Mouse (Mus musculus) hindbrain, embryonic 16.5 days (tissue): ENCODE data around the gene Dgkq. TPM values are rescaled to one million over a fixed set of nuclear protein-coding genes. Genes with fewer than 3 reads are reported as not detected.
A peak's percentile ranks its signal among the peaks of the same experiment; 100 is the strongest.

Source experiments
- ATAC-seq: fragments of 200-750 bp; cut with Nextera tagmentation; 2 replicates; pipeline ENCODE4 v1.8.0; 2017; ENCODE audit warnings: moderate TSS enrichment, moderate library complexity
- H3K27ac ChIP-seq: fragments of 300-500 bp; sonication (generic); 2 replicates; pipeline ENCODE4 v1.5.1; 2014; ENCODE audit warnings: low read depth, mild to moderate bottlenecking, control low read depth, low read length, moderate library complexity
- H3K27me3 ChIP-seq: fragments of 300-500 bp; sonication (generic); replicated peaks from 2 replicates; pipeline ENCODE4 v1.6.1; 2014; ENCODE audit warnings: low read length; ENCODE audit not compliant: control insufficient read depth, insufficient read depth
- H3K36me3 ChIP-seq: fragments of 300-500 bp; sonication (generic); 2 replicates; pipeline ENCODE4 v1.6.1; 2014; ENCODE audit warnings: mild to moderate bottlenecking, low read length, moderate library complexity, mixed read lengths; ENCODE audit not compliant: control insufficient read depth, insufficient read depth
- H3K4me1 ChIP-seq: fragments of 300-500 bp; sonication (generic); 2 replicates; pipeline ENCODE4 v1.6.1; 2014; ENCODE audit warnings: low read depth, low read length; ENCODE audit not compliant: control insufficient read depth, insufficient read depth
- H3K4me2 ChIP-seq: fragments of 300-500 bp; sonication (generic); 2 replicates; pipeline ENCODE4 v1.6.1; 2014; ENCODE audit warnings: mild to moderate bottlenecking, low read length, control low read depth, moderate library complexity
- H3K4me3 ChIP-seq: fragments of 300-500 bp; sonication (generic); 2 replicates; pipeline ENCODE4 v1.5.1; 2014; ENCODE audit warnings: mild to moderate bottlenecking, low read length, control low read depth, moderate library complexity
- H3K9ac ChIP-seq: fragments of 300-500 bp; sonication (generic); 2 replicates; pipeline ENCODE4 v1.6.1; 2014; ENCODE audit warnings: low read depth, mild to moderate bottlenecking, control low read depth, low read length, moderate library complexity
- H3K9me3 ChIP-seq: fragments of 300-500 bp; sonication (generic); 2 replicates; pipeline ENCODE4 v1.6.1; 2014; ENCODE audit warnings: mild to moderate bottlenecking, low read length, moderate library complexity; ENCODE audit not compliant: control insufficient read depth
- WGBS: fragments of 180-500 bp; shearing (Covaris S2); extraction: QIAGEN DNeasy Blood & Tissue Kit; methylation state at CpG from one replicate; pipeline ENCODE4 v1.1.7; 2014; 5-methylcytosine and 5-hydroxymethylcytosine counted together
- polyA plus RNA-seq: library from polyadenylated mRNA; unstranded; fragments of >200 nt; fragmentation: Nextera tagmentation; extraction: Ambion mirVana; gene quantifications from 2 replicates; pipeline ENCODE4 v1.2.1, GENCODE M21; 2015

Dgkq gene
- polyA plus RNA-seq, 1 experiment from 2014 or later: 26.6 TPM

DNA sequence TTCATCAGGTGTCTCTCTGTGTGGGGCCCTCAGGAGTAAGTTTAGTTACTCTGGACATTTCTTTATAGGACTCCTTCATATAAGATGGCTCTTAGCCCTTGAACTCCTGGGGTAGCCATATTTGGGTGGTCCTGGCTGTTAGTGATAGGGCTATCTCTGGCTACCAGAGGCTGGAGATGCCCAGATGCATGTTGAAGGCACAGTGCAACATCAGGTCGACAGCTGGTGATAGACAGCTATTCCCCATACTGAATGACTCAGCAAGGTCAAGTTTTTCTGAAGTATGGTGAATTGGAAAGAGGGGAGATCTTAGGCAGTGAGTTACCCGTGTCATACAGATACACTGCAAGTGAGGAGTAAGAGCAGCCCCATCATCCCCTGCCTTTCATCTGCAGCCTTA, 38.3 kb upstream of the Dgkq start:
- H3K9me3 ChIP-seq: no peaks in the 10 kb centered on the region
- no peak for ATAC-seq
- WGBS: 94% methylated on average over 2 of the region's 2 CpGs
- no peak overlapping the region for H3K9ac ChIP-seq
- H3K36me3 ChIP-seq: 0 out of 2 replicates have a peak, but pooled peaks cover 3% of the 10 kb centered on the region
- no peak overlapping the region for H3K4me2 ChIP-seq
- no peaks in the 10 kb centered on the region for H3K27me3 ChIP-seq
- no peak overlapping the region for H3K4me3 ChIP-seq
- H3K4me1 ChIP-seq: no peaks in the 10 kb centered on the region
- no peak overlapping the region for H3K27ac ChIP-seq

DNA sequence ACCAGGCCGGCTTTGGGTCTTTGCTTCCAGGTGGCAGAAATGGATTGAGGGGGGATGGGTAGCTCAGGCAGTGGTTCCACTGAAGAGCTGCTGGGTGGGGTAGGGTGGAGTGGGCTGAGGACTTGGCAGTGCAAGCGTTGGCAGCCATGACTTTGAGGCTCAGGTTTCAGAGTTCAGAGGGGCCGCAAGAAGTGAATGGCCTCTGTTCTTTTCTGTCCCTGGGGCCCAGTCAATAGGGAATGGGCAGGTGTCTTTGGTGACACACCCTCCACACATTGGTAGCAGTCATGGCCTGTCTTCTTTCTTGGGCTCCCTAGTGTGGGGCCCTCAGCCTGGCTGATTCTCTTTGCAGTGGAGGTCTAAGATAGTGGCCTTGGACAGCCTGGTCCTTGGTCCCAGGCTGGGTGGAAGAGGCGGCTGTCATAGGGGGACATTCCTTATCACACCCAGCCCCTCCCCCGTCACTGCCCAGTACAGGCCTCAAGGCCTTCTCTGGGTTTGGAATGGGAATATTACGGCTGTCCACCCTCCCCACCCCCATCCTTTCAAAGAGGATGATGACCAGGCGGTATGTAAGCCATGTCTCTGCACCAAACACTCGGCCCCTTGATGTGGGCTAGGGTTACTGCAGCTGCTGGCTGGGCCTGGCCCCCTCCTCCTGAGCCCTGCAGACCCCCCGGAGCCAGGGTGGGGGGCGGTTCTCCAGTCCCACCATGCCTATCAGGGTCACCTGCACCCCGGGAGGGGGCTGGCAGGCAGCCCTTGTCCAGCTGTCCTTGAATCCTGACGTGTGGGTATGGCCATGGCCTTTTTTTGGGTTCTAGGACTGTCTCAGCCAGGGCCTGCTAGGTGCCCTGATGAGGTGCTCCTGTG, 34.5 kb upstream of the Dgkq start:
- Histone ChIP-seq H3K27ac (no peak overlapping the region), H3K4me2 (no peak overlapping the region), H3K4me3 (no peak overlapping the region), H3K9ac (no peak overlapping the region), H3K4me1 (peaks cover 2% of the 10 kb centered on the region; the same call in 1 of the 2 replicates), H3K27me3 (no peaks in the 10 kb centered on the region), H3K36me3 (0 out of 2 replicates have a peak, but pooled peaks cover 3% of the 10 kb centered on the region), H3K9me3 (no peaks in the 10 kb centered on the region)
- 0 out of 2 replicates have a peak, but pooled peaks have one; percentile 12 for ATAC-seq
- WGBS: 94% methylated on average over 12 of the region's 12 CpGs

GRCm38 (mm10) chr5:108701341-108702021, 32.0 kb upstream of the Dgkq start:
- H3K27me3 ChIP-seq: no peaks in the 10 kb centered on the region
- H3K36me3 ChIP-seq: 0 out of 2 replicates have a peak, but pooled peaks cover 3% of the 10 kb centered on the region
- no peak overlapping the region for H3K4me2 ChIP-seq
- peaks cover 2% of the 10 kb centered on the region; the same call in 1 of the 2 replicates for H3K4me1 ChIP-seq
- H3K9ac ChIP-seq: no peak overlapping the region; the same call in 1 of the 2 replicates
- H3K27ac ChIP-seq: no peak overlapping the region
- H3K4me3 ChIP-seq: no peak overlapping the region
- no peaks in the 10 kb centered on the region for H3K9me3 ChIP-seq
- no peak for ATAC-seq
- 69% methylated on average over 10 of the region's 10 CpGs for WGBS

GRCm38 (mm10) chr5:108700346-108700745, 30.9 kb upstream of the Dgkq start:
- Histone ChIP-seq H3K27ac (no peak overlapping the region), H3K4me1 (peaks cover 2% of the 10 kb centered on the region; the same call in 1 of the 2 replicates), H3K36me3 (0 out of 2 replicates have a peak, but pooled peaks cover 3% of the 10 kb centered on the region), H3K4me2 (no peak overlapping the region), H3K9me3 (no peaks in the 10 kb centered on the region), H3K4me3 (no peak overlapping the region), H3K9ac (no peak overlapping the region), H3K27me3 (no peaks in the 10 kb centered on the region)
- 56% methylated on average over 3 of the region's 3 CpGs for WGBS
- ATAC-seq: no peak

GRCm38 (mm10) chr5:108697341-108697753, 27.9 kb upstream of the Dgkq start:
- Histone ChIP-seq H3K9me3 (no peaks in the 10 kb centered on the region), H3K36me3 (no peaks in the 10 kb centered on the region), H3K4me2 (no peak overlapping the region), H3K27me3 (peaks cover 17% of the 10 kb centered on the region), H3K4me3 (no peak overlapping the region), H3K4me1 (peaks cover 18% of the 10 kb centered on the region), H3K9ac (no peak overlapping the region), H3K27ac (peak overlapping the region; percentile 32)
- WGBS: 19% methylated on average over 4 of the region's 4 CpGs
- ATAC-seq: peak; percentile 75

GRCm38 (mm10) chr5:108696542-108696941, 27.1 kb upstream of the Dgkq start:
- peaks cover 23% of the 10 kb centered on the region for H3K27me3 ChIP-seq
- no peaks in the 10 kb centered on the region for H3K9me3 ChIP-seq
- 0 out of 2 replicates have a peak overlapping the region, but pooled peaks have one; percentile 32 for H3K27ac ChIP-seq
- no peak overlapping the region for H3K4me2 ChIP-seq
- peaks cover 20% of the 10 kb centered on the region for H3K4me1 ChIP-seq
- no peak overlapping the region for H3K9ac ChIP-seq
- 80% methylated on average over 3 of the region's 3 CpGs for WGBS
- H3K36me3 ChIP-seq: no peaks in the 10 kb centered on the region
- H3K4me3 ChIP-seq: no peak overlapping the region
- no peak for ATAC-seq

DNA sequence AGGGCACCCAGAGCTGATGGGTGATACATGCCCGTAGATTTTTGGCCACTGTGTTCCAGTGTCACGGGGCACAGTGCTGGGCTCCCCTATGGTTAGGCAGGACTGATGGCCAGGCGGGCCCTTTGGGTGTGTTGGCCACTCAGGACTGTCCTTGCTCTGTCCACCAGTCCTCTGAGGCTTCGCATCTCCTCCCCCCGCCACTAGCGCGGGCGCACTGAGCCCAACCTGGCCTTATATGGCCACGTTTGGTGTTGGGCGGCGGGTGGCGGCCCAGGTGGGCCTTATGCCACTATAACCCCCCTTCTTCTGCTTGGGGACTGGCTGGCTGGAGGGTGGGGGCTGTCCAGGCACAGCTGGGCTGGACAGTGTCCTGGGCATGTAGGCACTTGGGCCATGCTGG, 26.4 kb upstream of the Dgkq start:
- Histone ChIP-seq H3K9me3 (no peaks in the 10 kb centered on the region), H3K4me3 (no peak overlapping the region), H3K27ac (no peak overlapping the region), H3K4me2 (no peak overlapping the region), H3K36me3 (no peaks in the 10 kb centered on the region), H3K27me3 (peaks cover 25% of the 10 kb centered on the region), H3K4me1 (peaks cover 20% of the 10 kb centered on the region), H3K9ac (no peak overlapping the region)
- no peak for ATAC-seq
- WGBS: 96% methylated on average over 12 of the region's 12 CpGs

DNA sequence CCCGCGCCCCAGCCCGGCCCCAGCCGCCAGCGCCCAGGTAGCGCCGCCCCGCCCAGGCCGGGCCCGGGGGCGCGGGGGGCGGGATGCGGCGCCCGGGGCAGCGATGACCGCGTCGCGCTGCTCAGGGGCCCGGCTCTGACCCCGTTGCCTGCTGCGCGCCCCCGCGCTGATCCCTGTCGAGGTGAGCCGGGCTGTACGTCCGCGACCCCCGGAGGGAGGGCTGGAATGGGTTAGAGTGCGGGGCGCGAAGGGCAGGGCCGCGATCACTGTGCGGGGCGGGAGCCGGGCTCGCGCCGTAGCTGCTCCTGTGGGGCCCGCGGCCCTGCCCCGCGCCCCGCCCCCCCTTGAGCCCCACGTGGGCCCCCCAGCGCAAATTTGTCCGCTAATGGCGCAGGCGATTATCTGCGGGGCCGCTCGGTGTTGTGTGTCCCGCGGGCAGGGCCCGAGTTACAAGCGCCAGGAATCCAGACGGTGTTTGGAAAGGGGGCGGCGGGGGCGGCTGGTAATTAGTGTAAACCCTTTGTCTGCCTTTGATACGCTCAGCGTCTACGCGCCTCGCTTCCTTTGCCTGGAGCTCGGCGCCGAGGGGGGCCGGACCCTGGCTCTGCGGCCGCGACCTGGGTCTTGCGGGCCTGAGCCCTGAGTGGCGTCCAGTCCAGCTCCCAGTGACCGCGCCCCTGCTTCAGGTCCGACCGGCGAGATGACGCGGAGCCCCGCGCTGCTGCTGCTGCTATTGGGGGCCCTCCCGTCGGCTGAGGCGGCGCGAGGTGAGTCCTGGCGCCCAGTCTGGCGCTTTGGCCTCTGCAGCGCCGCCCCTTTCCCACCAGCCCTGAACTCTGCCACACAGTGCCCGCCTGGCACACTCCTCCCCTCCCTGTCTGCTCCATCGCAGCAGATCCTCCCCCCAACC, 25.1 kb upstream of the Dgkq start:
- peak overlapping the region; percentile 66 for H3K9ac ChIP-seq
- no peaks in the 10 kb centered on the region for H3K9me3 ChIP-seq
- H3K36me3 ChIP-seq: no peaks in the 10 kb centered on the region
- peak overlapping the region; percentile 90 for H3K4me3 ChIP-seq
- ATAC-seq: peak; percentile 28
- peaks cover 25% of the 10 kb centered on the region for H3K27me3 ChIP-seq
- peak overlapping the region; percentile 66; the same call in 1 of the 2 replicates for H3K27ac ChIP-seq
- WGBS: under 1% methylated on average over 49 of the region's 99 CpGs
- H3K4me1 ChIP-seq: peaks cover 18% of the 10 kb centered on the region
- peak overlapping the region; percentile 98 for H3K4me2 ChIP-seq
